20 mouse cellular contexts compared by ENCODE assay signal in the genomic region with DNA sequence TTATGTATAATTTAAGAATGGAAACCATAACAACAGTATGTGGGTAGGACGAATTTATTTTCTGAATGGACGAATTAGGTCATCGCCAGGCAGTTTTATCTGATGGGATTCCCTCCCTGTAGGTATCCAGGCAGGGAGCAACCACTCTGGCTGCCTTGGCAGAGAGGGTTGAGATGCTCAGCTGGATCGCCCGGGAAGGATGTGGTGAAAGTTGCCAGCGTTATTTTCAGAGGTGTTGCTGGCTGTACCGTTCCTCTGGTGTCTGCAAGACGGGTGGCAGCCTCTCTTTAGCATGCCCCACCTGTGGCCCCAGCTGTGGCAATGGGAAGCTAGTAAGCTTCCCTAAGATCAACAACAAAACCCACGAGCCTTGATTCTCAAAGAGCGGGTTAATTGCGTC.
DNase-seq lines count a peak whose midpoint lies in the region; ATAC-seq and TF ChIP-seq lines count a peak whose summit lies in the region.
"Had no signal": no experiment of that assay in that cellular context is flagged by ENCODE, and none has a peak within 500 bp of the region (broad histone marks: within the 10 kb centered on the region; RNA-seq: fewer than 3 reads in every experiment).

No protein-coding gene starts in this region.

- peak; percentile 31 to 33 for DNase-seq in heart, postnatal 10 days
- peak; percentile 59 for DNase-seq in right cerebral cortex, adult 18-20 months
- DNase-seq in right cerebral cortex, postnatal 4 days = no peak
- DNase-seq in thymus, adult 2 months = peak; percentile 64
- no peak for DNase-seq in spleen, postnatal 36 days (ENCODE audit: low spot score in 2 of 2)
- no peak for DNase-seq in cerebellum, postnatal 25 days
- no peak for DNase-seq in adrenal gland, postnatal 25 days
- DNase-seq: adrenal gland, postnatal 10 days; cerebellum, adult 9-11 months; embryo, embryonic 11 days; heart, postnatal 36 days; lung, postnatal 10 days had no signal

- no peak overlapping the region for H3K27ac ChIP-seq in heart, embryonic 11.5 days (ENCODE audit: low read depth, low read length)
- H3K27ac ChIP-seq in thymus, adult 2 months (ENCODE audit: control insufficient read depth, insufficient read depth, low read length) = peak overlapping the region; percentile 25; the same call in 1 of the 2 replicates
- H3K27ac ChIP-seq: embryonic facial prominence, embryonic 15.5 days; heart, embryonic 10.5 days; kidney, embryonic 15.5 days; liver, embryonic 15.5 days; neural tube, embryonic 12.5 days had no signal

- no peaks in the 10 kb centered on the region for H3K4me1 ChIP-seq in heart, embryonic 11.5 days (ENCODE audit: control insufficient read depth, insufficient read depth, low read length)
- H3K4me1 ChIP-seq in thymus, adult 2 months (replicated peaks; ENCODE audit: control insufficient read depth, insufficient read depth, low read length) = peaks cover 10% of the 10 kb centered on the region
- H3K4me1 ChIP-seq: embryonic facial prominence, embryonic 15.5 days; heart, embryonic 10.5 days; kidney, embryonic 15.5 days; liver, embryonic 15.5 days; megakaryocyte, embryonic 14.5 days had no signal

- no peaks in the 10 kb centered on the region for H3K9me3 ChIP-seq in heart, embryonic 11.5 days (replicated peaks; ENCODE audit: control insufficient read depth, low read length)
- H3K9me3 ChIP-seq: embryonic facial prominence, embryonic 15.5 days; heart, embryonic 10.5 days; kidney, embryonic 15.5 days; liver, embryonic 15.5 days; neural tube, embryonic 12.5 days had no signal

- no peaks in the 10 kb centered on the region for H3K36me3 ChIP-seq in heart, embryonic 11.5 days (ENCODE audit: control insufficient read depth, insufficient read depth, low read length)
- H3K36me3 ChIP-seq in thymus, adult 2 months (ENCODE audit: control insufficient read depth, insufficient read depth, low read length) = no peaks in the 10 kb centered on the region
- H3K36me3 ChIP-seq: embryonic facial prominence, embryonic 15.5 days; heart, embryonic 10.5 days; kidney, embryonic 15.5 days; liver, embryonic 15.5 days; neural tube, embryonic 12.5 days had no signal

- no peak for TF ChIP-seq CTCF in thymus, adult 2 months (IDR thresholded peaks at IDR 0.05; ENCODE audit: borderline replicate concordance, control insufficient read depth, extremely low read depth, insufficient read depth, low read length, poor library complexity)

- no peak for ATAC-seq in heart, embryonic 11.5 days (replicated peaks; ENCODE audit: insufficient number of reproducible peaks, low FRiP score, low TSS enrichment)
- ATAC-seq: inflammation-experienced regulatory T-cells, adult 6 months had no signal

- intact Hi-C loops in heart, postnatal 10 days (cut with DNase I) = loop anchor here (5.0 kb wide), 1 partner anchor 103 kb away; no protein-coding TSS in a partner anchor

- H3K4me2 ChIP-seq in heart, embryonic 11.5 days = no peak overlapping the region
- H3K4me2 ChIP-seq: embryonic facial prominence, embryonic 15.5 days; kidney, embryonic 15.5 days; liver, embryonic 15.5 days; neural tube, embryonic 12.5 days had no signal

- no peak overlapping the region for H3K9ac ChIP-seq in heart, embryonic 11.5 days (ENCODE audit: low read depth, low read length)
- H3K9ac ChIP-seq: embryonic facial prominence, embryonic 15.5 days; kidney, embryonic 15.5 days; liver, embryonic 15.5 days; neural tube, embryonic 12.5 days had no signal

- no peaks in the 10 kb centered on the region for H3K27me3 ChIP-seq in heart, embryonic 11.5 days (ENCODE audit: control insufficient read depth, insufficient read depth, low read length)
- H3K27me3 ChIP-seq in thymus, adult 2 months (ENCODE audit: control insufficient read depth, insufficient read depth, low read length) = no peaks in the 10 kb centered on the region
- H3K27me3 ChIP-seq: embryonic facial prominence, embryonic 15.5 days; liver, embryonic 15.5 days had no signal

- no peak for TF ChIP-seq POLR2A in thymus, adult 2 months (IDR thresholded peaks at IDR 0.05; ENCODE audit: control insufficient read depth, extremely low read depth, insufficient read depth, low read length, poor library complexity)

- WGBS in heart, embryonic 11.5 days (ENCODE audit: insufficient replicate concordance) = 32% methylated on average over 11 of the region's 11 CpGs
- WGBS in thymus, adult 2 months = 16% methylated on average over 11 of the region's 11 CpGs

- H3K4me3 ChIP-seq in heart, embryonic 11.5 days (ENCODE audit: low read depth, low read length) = no peak overlapping the region
- H3K4me3 ChIP-seq in thymus, adult 2 months (ENCODE audit: control insufficient read depth, insufficient read depth, low read length) = no peak overlapping the region
- H3K4me3 ChIP-seq: embryonic facial prominence, embryonic 15.5 days; heart, embryonic 10.5 days; kidney, embryonic 15.5 days; liver, embryonic 15.5 days; megakaryocyte, embryonic 14.5 days; neural tube, embryonic 12.5 days had no signal

Comparison
In these comparisons a context has a peak if more than half of its experiments do, and no peak if none do; other contexts are left out.
1. DNase-seq: peak in heart, postnatal 10 days (2 of 2), right cerebral cortex, adult 18-20 months (single experiment) and thymus, adult 2 months (single experiment); none in right cerebral cortex, postnatal 4 days (single experiment), spleen, postnatal 36 days (0 of 2), cerebellum, postnatal 25 days (0 of 2) and adrenal gland, postnatal 25 days (single experiment).